Mouse (Mus musculus): Measurements from ENCODE around the gene Anapc1. TPM values are rescaled to one million over a fixed set of nuclear protein-coding genes. Genes with fewer than 3 reads are reported as not detected.

Anapc1 gene
- polyA plus RNA-seq (2021; fragmentation: Nextera tagmentation), result 6.6 and 8.3 TPM in 2 replicates
- long read RNA-seq, experiment 1, partial matches to known transcripts, result 9 of 18 reads
- long read RNA-seq, experiment 1, other reads (novel, unspliced or antisense), result 9 of 18 reads
- long read RNA-seq, experiment 2, full-length matches to known transcripts, result 7 of 41 reads
- long read RNA-seq, experiment 2, partial matches to known transcripts, result 22 of 41 reads
- long read RNA-seq, experiment 2, other reads (novel, unspliced or antisense), result 12 of 41 reads

DNA sequence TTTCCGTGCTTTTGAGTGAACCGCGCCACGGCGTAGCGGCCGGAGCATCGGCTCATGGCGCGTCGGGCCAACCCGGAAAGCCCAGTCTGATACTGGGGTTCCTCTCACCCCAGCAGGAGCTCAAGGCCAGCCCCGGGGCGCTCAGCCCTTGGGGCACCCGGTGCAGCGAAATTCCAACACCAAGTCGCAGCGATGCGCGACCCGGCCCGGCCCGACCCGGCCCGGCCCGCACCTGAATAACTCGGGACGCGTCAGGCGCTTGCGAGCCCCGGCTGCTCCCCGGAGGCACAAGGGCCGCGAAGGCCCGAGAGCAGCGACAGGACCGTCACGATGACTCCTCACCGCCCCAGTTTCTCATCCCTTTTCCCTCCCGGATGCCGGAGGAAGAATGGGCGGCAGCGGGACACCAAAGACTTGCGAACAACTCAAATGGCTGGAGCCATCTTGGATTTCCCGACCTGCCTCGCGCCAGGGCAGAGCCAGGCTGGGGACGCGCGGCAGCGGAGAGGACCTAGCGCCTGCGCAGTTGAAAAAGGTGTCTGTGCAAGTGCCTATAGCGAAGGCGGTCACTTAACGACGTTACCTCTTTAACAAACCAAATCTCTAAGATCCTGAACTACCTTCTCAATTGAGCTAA is at the start of gene Anapc1:
Gene Anapc1 (minus strand): TSS at position 471 of the 637 bp plus-strand sequence.

DNA sequence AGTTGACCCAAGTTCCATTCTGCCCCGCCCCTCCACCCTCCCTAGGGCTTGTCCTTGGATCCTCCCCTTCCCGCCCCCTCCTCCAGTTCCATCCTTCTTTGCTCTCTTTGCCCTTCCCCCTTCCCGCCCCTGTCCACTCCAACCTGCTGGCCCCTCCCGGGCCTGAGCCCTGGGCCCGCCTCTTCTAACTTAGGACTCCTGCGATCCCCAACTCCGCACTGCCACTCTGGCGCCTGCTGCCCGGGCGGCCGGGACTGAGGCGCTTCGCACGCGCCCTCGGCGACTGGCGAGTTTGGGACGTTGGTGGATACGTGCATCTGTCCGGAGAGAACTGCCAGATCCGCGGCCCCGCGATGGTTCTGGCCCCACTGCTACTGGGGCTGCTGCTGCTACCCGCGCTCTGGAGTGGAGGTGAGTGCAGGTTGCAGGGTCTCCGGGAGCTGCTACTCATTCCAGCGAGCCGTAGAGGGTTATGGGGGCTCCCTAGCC is 11.5 kb upstream of the Anapc1 start, which contains the start of gene Mertk:
Gene Mertk (plus strand): TSS at position 264 of the 489 bp plus-strand sequence.

DNA sequence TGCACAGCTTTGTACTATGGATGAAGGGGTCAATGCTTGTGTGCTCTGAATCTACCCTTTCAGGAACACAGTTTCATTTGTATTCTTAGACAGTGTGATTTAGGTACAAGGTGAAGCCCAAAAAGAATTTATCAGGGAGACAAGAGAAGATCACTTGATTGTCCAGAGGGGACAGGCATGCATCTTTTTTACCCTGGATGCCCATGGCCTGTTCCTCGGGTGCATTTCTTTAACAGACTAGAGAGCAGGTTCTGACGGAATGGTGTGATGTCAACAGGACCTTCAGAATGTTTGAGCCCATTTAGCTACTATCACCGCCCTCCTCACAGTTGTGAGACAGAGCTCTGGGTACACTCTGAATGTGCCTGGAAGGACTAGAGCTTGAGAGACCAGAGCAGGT is 96.3 kb downstream of the Anapc1 start, which contains the start of gene Spdye4c:
Gene Spdye4c (plus strand): TSS at position 301 of the 400 bp plus-strand sequence.

Other genes with a start within 250 kb of the Anapc1 start
- not detected in 2 replicates for gene Spdye4c, start 96.2 kb downstream of the Anapc1 start, polyA plus RNA-seq (2021; fragmentation: Nextera tagmentation)
- gene Mertk, start 11.6 kb upstream of the Anapc1 start, polyA plus RNA-seq (2021; fragmentation: Nextera tagmentation), result 13.2 and 13.8 TPM in 2 replicates
- 20.8 and 26.0 TPM in 2 replicates for gene Tmem87b, start 130.7 kb upstream of the Anapc1 start, polyA plus RNA-seq (2021; fragmentation: Nextera tagmentation)
- gene Fbln7, start 175.6 kb upstream of the Anapc1 start, polyA plus RNA-seq (2021; fragmentation: Nextera tagmentation), result 2.3 and 2.7 TPM in 2 replicates

Data from layer of hippocampus, adult 6 months (tissue).